Mouse (Mus musculus) spleen, embryonic (tissue): ENCODE measurements around the gene Nbeal2.

Source experiments
- CTCF ChIA-PET: fragments of 350-600 bp; sonication (Branson Sonifier 250); formaldehyde crosslinking; loops from one replicate; lab custom pipeline; 2022; lab: Charles Lee

The Nbeal2 gene

GRCm38 (mm10) chr9:110678886-110679285 lies 24.9 kb upstream of the Nbeal2 start:
- CTCF ChIA-PET: interaction anchor here (0.7 kb wide), 1 partner anchor 134 kb away, joined by 4 read pairs; no protein-coding TSS in a partner anchor

- CTCF ChIA-PET: no interaction called here
Measured at GRCm38 (mm10) chr9:110676492-110676911, 22.5 kb upstream of the Nbeal2 start.

- CTCF ChIA-PET: interaction anchor here (0.8 kb wide), 1 partner anchor 37 kb away, joined by 3 read pairs; no protein-coding TSS in a partner anchor
Measured at GRCm38 (mm10) chr9:110673107-110673752, 19.3 kb upstream of the Nbeal2 start.

- CTCF ChIA-PET: interaction anchor here (0.8 kb wide), 1 partner anchor 37 kb away, joined by 3 read pairs; no protein-coding TSS in a partner anchor
Measured at GRCm38 (mm10) chr9:110672462-110673106, 18.6 kb upstream of the Nbeal2 start.

GRCm38 (mm10) chr9:110669785-110670184 lies 15.8 kb upstream of the Nbeal2 start:
- CTCF ChIA-PET: no interaction called here

- CTCF ChIA-PET: no interaction called here
Measured at GRCm38 (mm10) chr9:110668601-110669293, 14.8 kb upstream of the Nbeal2 start.

GRCm38 (mm10) chr9:110667219-110667836 lies 13.4 kb upstream of the Nbeal2 start:
- CTCF ChIA-PET: interaction anchor here (1.4 kb wide), 1 partner anchor 33 kb away, joined by 3 read pairs; no protein-coding TSS in a partner anchor

- CTCF ChIA-PET: interaction anchor here (0.6 to 1.6 kb wide), 3 partner anchors 9 to 43 kb away, joined by 3 to 5 read pairs (median 4); no protein-coding TSS in a partner anchor
Measured at GRCm38 (mm10) chr9:110666374-110666773, 12.4 kb upstream of the Nbeal2 start.

GRCm38 (mm10) chr9:110665912-110666311 lies 12.0 kb upstream of the Nbeal2 start:
- CTCF ChIA-PET: interaction anchor here (1.6 kb wide), 1 partner anchor 9 kb away, joined by 5 read pairs; no protein-coding TSS in a partner anchor

GRCm38 (mm10) chr9:110662844-110663243 lies 8.9 kb upstream of the Nbeal2 start:
- CTCF ChIA-PET: no interaction called here

GRCm38 (mm10) chr9:110660856-110661612 lies 7.1 kb upstream of the Nbeal2 start:
- CTCF ChIA-PET: interaction anchor here (0.8 kb wide), 1 partner anchor 128 kb away, joined by 3 read pairs; no protein-coding TSS in a partner anchor

GRCm38 (mm10) chr9:110660208-110660607 lies 6.2 kb upstream of the Nbeal2 start:
- CTCF ChIA-PET: no interaction called here

- CTCF ChIA-PET: no interaction called here
Measured at GRCm38 (mm10) chr9:110659521-110659920, 5.6 kb upstream of the Nbeal2 start.

GRCm38 (mm10) chr9:110657474-110658078 lies 3.6 kb upstream of the Nbeal2 start:
- CTCF ChIA-PET: interaction anchor here (0.6 to 2.1 kb wide), 4 partner anchors 8 to 353 kb away, joined by 3 to 5 read pairs (median 4); no protein-coding TSS in a partner anchor

GRCm38 (mm10) chr9:110656249-110657221 lies 2.6 kb upstream of the Nbeal2 start, which contains the start of gene Ccdc12:
Ccdc12 (plus strand) TSS chr9:110656503.
- CTCF ChIA-PET: interaction anchor here (0.5 to 2.1 kb wide), 5 partner anchors 9 to 266 kb away, joined by 3 to 5 read pairs (median 4); no protein-coding TSS in a partner anchor

- CTCF ChIA-PET: no interaction called here
Measured at GRCm38 (mm10) chr9:110655651-110656007, 1.7 kb upstream of the Nbeal2 start.

GRCm38 (mm10) chr9:110654726-110655650 lies 1.0 kb upstream of the Nbeal2 start:
- CTCF ChIA-PET: no interaction called here
